Mouse (Mus musculus) brain, embryonic 14.5 days (tissue): ENCODE data around the gene Tulp1.
A peak's percentile ranks its signal among the peaks of the same experiment; 100 is the strongest.

Experiments
- CTCF ChIP-seq: fragments of 200-500 bp; IDR thresholded peaks from 2 replicates; pipeline ENCODE4 v1.5.1; 2012; ENCODE audit warnings: inconsistent platforms, mild to moderate bottlenecking, moderate library complexity, borderline replicate concordance; ENCODE audit not compliant: insufficient read depth, insufficient read length; ENCODE audit errors: extremely low read depth
- POLR2A ChIP-seq: fragments of 200-500 bp; IDR thresholded peaks from 2 replicates; pipeline ENCODE4 v1.6.1; 2012; ENCODE audit warnings: mild to moderate bottlenecking, inconsistent platforms, borderline replicate concordance; ENCODE audit not compliant: poor library complexity, insufficient read depth, insufficient read length, severe bottlenecking; ENCODE audit errors: extremely low read depth

DNA sequence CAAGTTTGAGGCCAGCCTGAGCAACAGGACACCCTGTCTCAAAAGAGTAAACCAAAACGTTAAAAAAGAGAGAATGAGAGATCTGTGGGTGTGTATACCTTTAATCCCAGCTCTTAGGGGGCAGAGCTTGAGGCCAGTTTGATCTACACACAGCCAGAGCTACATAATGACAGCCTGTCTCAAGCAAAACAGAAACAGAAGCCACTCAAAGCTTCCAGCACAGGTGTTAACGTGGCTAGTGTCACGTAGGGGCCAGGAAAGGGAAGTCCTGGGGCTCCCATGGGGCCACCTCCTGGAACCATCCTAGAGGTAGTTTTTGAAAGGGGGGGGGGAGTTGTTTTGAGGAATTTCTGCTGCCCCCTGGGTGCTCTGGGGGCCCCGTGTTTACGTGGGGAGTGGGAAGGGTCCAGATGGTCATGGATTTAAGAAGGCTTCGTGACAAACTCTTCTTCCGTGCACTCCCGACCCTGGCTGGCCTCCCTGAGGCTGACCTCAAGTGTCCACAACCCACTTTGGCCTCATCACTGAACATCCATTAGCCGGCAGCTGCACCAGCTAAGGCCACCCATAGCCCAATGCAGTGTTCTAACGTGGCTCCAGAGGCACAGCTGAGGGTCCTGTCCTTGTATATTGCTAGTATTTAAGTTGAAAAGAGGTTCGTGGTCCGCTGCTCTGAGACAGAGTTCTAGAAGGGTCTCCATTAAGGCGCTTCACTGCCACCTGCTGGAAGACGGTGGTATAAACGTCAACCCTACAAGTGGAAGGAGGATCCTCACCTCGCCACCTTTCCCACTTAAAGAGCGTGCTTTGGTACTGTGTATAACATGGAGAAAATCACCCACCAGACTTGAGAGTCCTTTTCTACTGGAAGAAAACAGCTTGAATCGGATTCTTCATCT is 56.5 kb downstream of the Tulp1 start:
- TF ChIP-seq POLR2A (no peak), CTCF (peak; percentile 88)
